Mouse (Mus musculus): ENCODE results near the gene Acad11. TPM values are rescaled to one million over a fixed set of nuclear protein-coding genes. Genes with fewer than 3 reads are reported as not detected.
A peak's percentile ranks its signal among the peaks of the same experiment; 100 is the strongest.

Acad11 gene
- polyA plus RNA-seq, 1 experiment from 2014 or later = 5.6 TPM

- Histone ChIP-seq H3K27ac (no peak overlapping the region), H3K4me1 (peaks cover 33% of the 10 kb centered on the region), H3K36me3 (ENCODE audit: poor library complexity, severe bottlenecking) (no peaks in the 10 kb centered on the region), H3K9me3 (replicated peaks) (no peaks in the 10 kb centered on the region), H3K9ac (no peak overlapping the region), H3K4me2 (no peak overlapping the region), H3K27me3 (no peaks in the 10 kb centered on the region), H3K4me3 (no peak overlapping the region)
- 26% methylated on average over 5 of the region's 5 CpGs for WGBS
- ATAC-seq = no peak
Measured at GRCm38 (mm10) chr9:104123622-104124021, 60.4 kb downstream of the Acad11 start.

GRCm38 (mm10) chr9:104126833-104127232 is 63.7 kb downstream of the Acad11 start, which contains the start of gene Ackr4:
Gene Ackr4, minus strand, starts transcription at chr9:104126933.
- no peak within 1 kb of the TSS for H3K4me3 ChIP-seq
- H3K9ac ChIP-seq = no peak within 1 kb of the TSS
- no peak for ATAC-seq
- 68% methylated on average over 3 of the region's 3 CpGs for WGBS
- peaks cover 35% of the 10 kb centered on the region for H3K4me1 ChIP-seq
- no peaks in the 10 kb centered on the region for H3K27me3 ChIP-seq
- no peaks in the 10 kb centered on the region for H3K36me3 ChIP-seq (ENCODE audit: poor library complexity, severe bottlenecking)
- no peak within 1 kb of the TSS for H3K4me2 ChIP-seq
- H3K9me3 ChIP-seq (replicated peaks) = no peaks in the 10 kb centered on the region
- H3K27ac ChIP-seq = 0 out of 2 replicates have a peak within 1 kb of the TSS, but pooled peaks have one; percentile 35

- H3K9me3 ChIP-seq (replicated peaks) = no peaks in the 10 kb centered on the region
- WGBS = 8% methylated on average over 2 of the region's 2 CpGs
- peak overlapping the region; percentile 35; the same call in 1 of the 2 replicates for H3K27ac ChIP-seq
- peaks cover 35% of the 10 kb centered on the region for H3K4me1 ChIP-seq
- no peak for ATAC-seq
- no peak overlapping the region for H3K4me2 ChIP-seq
- no peaks in the 10 kb centered on the region for H3K36me3 ChIP-seq (ENCODE audit: poor library complexity, severe bottlenecking)
- H3K4me3 ChIP-seq = no peak overlapping the region
- H3K27me3 ChIP-seq = no peaks in the 10 kb centered on the region
- H3K9ac ChIP-seq = no peak overlapping the region
Measured at GRCm38 (mm10) chr9:104128110-104128509, 64.9 kb downstream of the Acad11 start.

- ATAC-seq = no peak
- H3K9ac ChIP-seq = no peak overlapping the region
- H3K4me3 ChIP-seq = no peak overlapping the region
- H3K9me3 ChIP-seq (replicated peaks) = no peaks in the 10 kb centered on the region
- H3K4me2 ChIP-seq = no peak overlapping the region
- no peaks in the 10 kb centered on the region for H3K27me3 ChIP-seq
- H3K36me3 ChIP-seq (ENCODE audit: poor library complexity, severe bottlenecking) = no peaks in the 10 kb centered on the region
- 90% methylated on average over 9 of the region's 9 CpGs for WGBS
- no peak overlapping the region for H3K27ac ChIP-seq
- peaks cover 18% of the 10 kb centered on the region for H3K4me1 ChIP-seq
Measured at GRCm38 (mm10) chr9:104130141-104130755, 67.1 kb downstream of the Acad11 start.

GRCm38 (mm10) chr9:104140351-104140750 is 77.2 kb downstream of the Acad11 start:
- no peaks in the 10 kb centered on the region for H3K27me3 ChIP-seq
- no peaks in the 10 kb centered on the region for H3K36me3 ChIP-seq (ENCODE audit: poor library complexity, severe bottlenecking)
- 84% methylated on average over 6 of the region's 6 CpGs for WGBS
- H3K4me1 ChIP-seq = no peaks in the 10 kb centered on the region
- no peak overlapping the region for H3K9ac ChIP-seq
- H3K27ac ChIP-seq = no peak overlapping the region
- H3K4me2 ChIP-seq = no peak overlapping the region
- H3K4me3 ChIP-seq = no peak overlapping the region
- H3K9me3 ChIP-seq (replicated peaks) = no peaks in the 10 kb centered on the region
- no peak for ATAC-seq

GRCm38 (mm10) chr9:104142805-104143204 is 79.6 kb downstream of the Acad11 start:
- WGBS = 88% methylated on average over 14 of the region's 14 CpGs
- H3K9me3 ChIP-seq (replicated peaks) = no peaks in the 10 kb centered on the region
- H3K4me1 ChIP-seq = no peaks in the 10 kb centered on the region
- ATAC-seq = no peak
- H3K4me3 ChIP-seq = no peak overlapping the region
- H3K27me3 ChIP-seq = no peaks in the 10 kb centered on the region
- H3K36me3 ChIP-seq (ENCODE audit: poor library complexity, severe bottlenecking) = no peaks in the 10 kb centered on the region
- no peak overlapping the region for H3K27ac ChIP-seq
- H3K9ac ChIP-seq = no peak overlapping the region
- H3K4me2 ChIP-seq = no peak overlapping the region

GRCm38 (mm10) chr9:104144314-104144996 is 81.3 kb downstream of the Acad11 start:
- Histone ChIP-seq H3K36me3 (ENCODE audit: poor library complexity, severe bottlenecking) (no peaks in the 10 kb centered on the region), H3K9me3 (replicated peaks) (no peaks in the 10 kb centered on the region), H3K9ac (no peak overlapping the region), H3K4me2 (no peak overlapping the region), H3K27ac (no peak overlapping the region), H3K4me1 (no peaks in the 10 kb centered on the region), H3K4me3 (no peak overlapping the region), H3K27me3 (no peaks in the 10 kb centered on the region)
- WGBS = 81% methylated on average over 8 of the region's 8 CpGs
- ATAC-seq = no peak

- 86% methylated on average over 7 of the region's 7 CpGs for WGBS
- H3K36me3 ChIP-seq (ENCODE audit: poor library complexity, severe bottlenecking) = peaks cover 15% of the 10 kb centered on the region
- no peaks in the 10 kb centered on the region for H3K9me3 ChIP-seq (replicated peaks)
- H3K4me3 ChIP-seq = no peak overlapping the region
- H3K4me1 ChIP-seq = no peaks in the 10 kb centered on the region
- H3K9ac ChIP-seq = no peak overlapping the region
- H3K27ac ChIP-seq = no peak overlapping the region
- no peak overlapping the region for H3K4me2 ChIP-seq
- H3K27me3 ChIP-seq = no peaks in the 10 kb centered on the region
- no peak for ATAC-seq
Measured at GRCm38 (mm10) chr9:104146683-104147082, 83.5 kb downstream of the Acad11 start.

- Histone ChIP-seq H3K9ac (no peak overlapping the region), H3K4me1 (no peaks in the 10 kb centered on the region), H3K4me2 (no peak overlapping the region), H3K27me3 (no peaks in the 10 kb centered on the region), H3K4me3 (no peak overlapping the region), H3K27ac (no peak overlapping the region), H3K36me3 (ENCODE audit: poor library complexity, severe bottlenecking) (peaks cover 37% of the 10 kb centered on the region), H3K9me3 (replicated peaks) (no peaks in the 10 kb centered on the region)
- 93% methylated on average over 7 of the region's 7 CpGs for WGBS
- no peak for ATAC-seq
Measured at GRCm38 (mm10) chr9:104148969-104149368, 85.8 kb downstream of the Acad11 start.

GRCm38 (mm10) chr9:104152121-104152520 is 88.9 kb downstream of the Acad11 start:
- peaks cover 68% of the 10 kb centered on the region for H3K36me3 ChIP-seq (ENCODE audit: poor library complexity, severe bottlenecking)

GRCm38 (mm10) chr9:104155100-104155715 is 92.0 kb downstream of the Acad11 start:
- H3K27me3 ChIP-seq = no peaks in the 10 kb centered on the region
- no peaks in the 10 kb centered on the region for H3K9me3 ChIP-seq (replicated peaks)
- H3K4me3 ChIP-seq = no peak overlapping the region
- H3K4me1 ChIP-seq = no peaks in the 10 kb centered on the region
- no peak overlapping the region for H3K4me2 ChIP-seq
- no peak overlapping the region for H3K27ac ChIP-seq
- H3K9ac ChIP-seq = no peak overlapping the region
- peaks cover 97% of the 10 kb centered on the region for H3K36me3 ChIP-seq (ENCODE audit: poor library complexity, severe bottlenecking)
- WGBS = 95% methylated on average over 14 of the region's 14 CpGs
- ATAC-seq = no peak

More at GRCm38 (mm10) chr9:104152121-104152520, 88.9 kb downstream of the Acad11 start:
- WGBS = 95% methylated on average over 7 of the region's 7 CpGs
- Histone ChIP-seq H3K4me1 (no peaks in the 10 kb centered on the region), H3K9me3 (replicated peaks) (no peaks in the 10 kb centered on the region), H3K4me2 (no peak overlapping the region), H3K9ac (no peak overlapping the region), H3K4me3 (no peak overlapping the region), H3K27ac (no peak overlapping the region), H3K27me3 (no peaks in the 10 kb centered on the region)
- no peak for ATAC-seq

GRCm38 (mm10) chr9:104156506-104156905 is 93.3 kb downstream of the Acad11 start:
- 93% methylated on average over 8 of the region's 8 CpGs for WGBS
- no peak overlapping the region for H3K27ac ChIP-seq

More at GRCm38 (mm10) chr9:104156506-104156905, 93.3 kb downstream of the Acad11 start:
- H3K27me3 ChIP-seq = no peaks in the 10 kb centered on the region
- no peak for ATAC-seq
- no peaks in the 10 kb centered on the region for H3K9me3 ChIP-seq (replicated peaks)
- H3K4me2 ChIP-seq = no peak overlapping the region
- peaks cover 98% of the 10 kb centered on the region for H3K36me3 ChIP-seq (ENCODE audit: poor library complexity, severe bottlenecking)
- no peak overlapping the region for H3K4me3 ChIP-seq
- no peaks in the 10 kb centered on the region for H3K4me1 ChIP-seq
- no peak overlapping the region for H3K9ac ChIP-seq

Data from forebrain, embryonic 13.5 days (tissue).